Mouse (Mus musculus) testis, adult 2 months (tissue): ENCODE results near the gene Comt.

Source experiments
- CTCF ChIP-seq: fragments of 200-500 bp; IDR thresholded peaks from 2 replicates; pipeline ENCODE4 v1.5.1; 2012; ENCODE audit warnings: low read depth, mild to moderate bottlenecking, inconsistent platforms, low read length, moderate library complexity; ENCODE audit not compliant: control insufficient read depth, insufficient read depth, insufficient replicate concordance
- POLR2A ChIP-seq: fragments of 200-500 bp; IDR thresholded peaks from 2 replicates; pipeline ENCODE4 v1.6.1; 2012; ENCODE audit warnings: low read depth, mild to moderate bottlenecking, inconsistent platforms, low read length, moderate library complexity; ENCODE audit not compliant: control insufficient read depth

- no peak for TF ChIP-seq CTCF
- no peak for TF ChIP-seq POLR2A
Measured at GRCm38 (mm10) chr16:18471976-18472375, 45.3 kb upstream of the Comt start.
